Mouse (Mus musculus): ENCODE data around the gene Cdc37. TPM values are rescaled to one million over a fixed set of nuclear protein-coding genes. Genes with fewer than 3 reads are reported as not detected.
A peak's percentile ranks its signal among the peaks of the same experiment; 100 is the strongest.

Cdc37 gene
- polyA plus RNA-seq, 1 experiment from 2014 or later, result 301 TPM

DNA sequence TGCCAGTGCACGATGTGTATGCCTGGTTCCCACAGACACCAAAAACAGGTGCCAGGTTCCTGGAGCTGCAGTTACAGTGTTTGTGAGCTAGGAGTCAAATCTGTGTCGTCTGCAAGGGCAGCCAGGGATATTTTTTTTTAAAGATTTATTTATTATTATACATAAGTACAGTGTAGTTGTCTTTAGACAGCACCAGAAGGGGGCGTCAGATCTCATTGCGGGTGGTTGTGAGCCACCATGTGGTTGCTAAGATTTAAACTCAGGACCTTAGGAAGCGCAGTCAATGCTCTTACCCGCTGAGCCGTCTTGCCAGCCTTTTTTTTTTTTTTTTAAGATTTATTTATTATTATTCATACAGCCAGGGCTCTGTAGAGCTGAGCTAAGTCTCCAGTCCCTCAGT lies 40.1 kb upstream of the Cdc37 start:
- Histone ChIP-seq H3K36me3 (ENCODE audit: control insufficient read depth, insufficient read depth, low read length) (no peaks in the 10 kb centered on the region), H3K27ac (ENCODE audit: low read length) (no peak overlapping the region), H3K4me2 (ENCODE audit: low read depth, low read length) (no peak overlapping the region), H3K27me3 (ENCODE audit: control insufficient read depth, insufficient read depth, low read depth, low read length) (no peaks in the 10 kb centered on the region), H3K9me3 (ENCODE audit: control insufficient read depth, low read length) (no peaks in the 10 kb centered on the region), H3K9ac (ENCODE audit: low read length) (no peak overlapping the region), H3K4me1 (replicated peaks; ENCODE audit: control insufficient read depth, insufficient read depth, low read length) (no peaks in the 10 kb centered on the region), H3K4me3 (ENCODE audit: low read length) (no peak overlapping the region)
- 34% methylated on average over 7 of the region's 7 CpGs for WGBS
- no peak for ATAC-seq (ENCODE audit: low read depth)

DNA sequence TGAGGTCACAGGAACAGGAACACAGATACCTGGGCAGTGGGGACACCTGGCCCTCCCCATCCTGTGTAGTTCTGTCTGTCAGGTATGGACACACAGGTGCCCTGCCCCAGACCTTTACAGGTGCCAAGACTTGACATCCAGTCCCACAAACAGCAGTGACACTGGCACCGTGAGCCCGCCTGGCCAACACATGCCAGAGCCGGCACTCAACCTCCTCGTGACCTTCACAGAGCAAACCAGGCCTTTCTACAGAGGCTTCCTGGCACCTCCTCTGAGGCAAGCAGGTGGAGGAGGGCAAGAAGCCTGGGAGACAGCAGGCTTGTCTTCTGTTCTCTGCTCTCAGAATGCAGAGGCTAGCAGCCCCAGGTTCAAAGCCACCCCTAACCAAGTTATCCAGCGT lies 35.7 kb upstream of the Cdc37 start:
- ATAC-seq (ENCODE audit: low read depth), result no peak
- Histone ChIP-seq H3K9me3 (ENCODE audit: control insufficient read depth, low read length) (no peaks in the 10 kb centered on the region), H3K27ac (ENCODE audit: low read length) (no peak overlapping the region), H3K27me3 (ENCODE audit: control insufficient read depth, insufficient read depth, low read depth, low read length) (no peaks in the 10 kb centered on the region), H3K4me1 (replicated peaks; ENCODE audit: control insufficient read depth, insufficient read depth, low read length) (peaks cover 14% of the 10 kb centered on the region), H3K36me3 (ENCODE audit: control insufficient read depth, insufficient read depth, low read length) (no peaks in the 10 kb centered on the region), H3K4me3 (ENCODE audit: low read length) (no peak overlapping the region), H3K9ac (ENCODE audit: low read length) (no peak overlapping the region), H3K4me2 (ENCODE audit: low read depth, low read length) (no peak overlapping the region)
- 69% methylated on average over 5 of the region's 5 CpGs for WGBS

DNA sequence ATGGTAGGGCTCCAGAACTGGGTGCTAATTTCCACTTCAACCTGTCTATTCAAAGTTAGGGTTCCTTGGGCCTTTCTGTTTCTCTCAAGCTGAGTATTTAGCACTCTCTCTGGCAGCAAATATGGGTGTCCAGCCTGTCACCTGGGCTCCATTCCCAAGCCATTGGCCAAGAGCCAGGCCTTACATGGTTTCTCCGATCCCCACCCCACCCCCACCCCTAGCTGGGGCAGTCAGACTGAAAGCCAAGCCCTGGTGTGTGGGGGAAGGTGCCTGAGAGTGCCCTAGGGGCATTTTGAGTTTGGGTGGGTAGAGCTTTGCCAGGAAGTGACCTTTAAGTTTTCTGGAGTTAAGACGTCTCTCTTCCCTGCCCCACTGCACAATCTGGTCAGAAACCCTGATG lies 35.0 kb upstream of the Cdc37 start:
- Histone ChIP-seq H3K9ac (ENCODE audit: low read length) (no peak overlapping the region; the same call in 1 of the 2 replicates), H3K4me2 (ENCODE audit: low read depth, low read length) (no peak overlapping the region; the same call in 1 of the 2 replicates), H3K4me3 (ENCODE audit: low read length) (no peak overlapping the region), H3K27ac (ENCODE audit: low read length) (no peak overlapping the region), H3K4me1 (replicated peaks; ENCODE audit: control insufficient read depth, insufficient read depth, low read length) (peaks cover 14% of the 10 kb centered on the region), H3K9me3 (ENCODE audit: control insufficient read depth, low read length) (no peaks in the 10 kb centered on the region), H3K36me3 (ENCODE audit: control insufficient read depth, insufficient read depth, low read length) (no peaks in the 10 kb centered on the region), H3K27me3 (ENCODE audit: control insufficient read depth, insufficient read depth, low read depth, low read length) (no peaks in the 10 kb centered on the region)
- WGBS, result 16% methylated on average over 2 of the region's 2 CpGs
- ATAC-seq (ENCODE audit: low read depth), result peak; percentile 18; the same call in 1 of the 2 replicates

DNA sequence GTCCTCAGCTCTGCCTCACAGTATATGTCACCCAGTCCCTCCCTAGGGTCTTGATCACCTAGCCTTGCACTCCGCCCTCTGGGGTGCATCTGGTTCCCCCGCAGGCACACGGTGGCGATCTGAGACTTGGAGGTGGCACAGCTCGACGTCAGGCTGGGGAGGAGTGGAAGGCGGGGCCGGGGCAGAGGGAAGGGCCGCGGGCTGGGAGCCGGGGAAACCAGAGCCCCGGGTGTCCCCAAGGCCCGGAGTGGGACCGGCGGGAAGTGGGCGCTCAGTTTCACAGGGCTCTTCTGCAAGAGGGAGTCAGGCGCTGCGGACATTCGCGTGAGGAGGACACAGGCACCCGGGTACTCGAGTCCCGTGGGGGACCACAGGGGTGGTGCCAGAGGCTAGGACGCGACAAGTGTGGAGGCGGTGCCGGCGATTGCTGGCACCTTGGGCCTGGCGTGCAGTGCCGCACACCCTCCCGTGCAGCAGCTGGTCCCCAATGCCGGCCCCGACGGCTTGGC lies 34.2 kb upstream of the Cdc37 start:
- H3K27me3 ChIP-seq (ENCODE audit: control insufficient read depth, insufficient read depth, low read depth, low read length), result no peaks in the 10 kb centered on the region
- peaks cover 14% of the 10 kb centered on the region for H3K4me1 ChIP-seq (replicated peaks; ENCODE audit: control insufficient read depth, insufficient read depth, low read length)
- peak overlapping the region; percentile 59 for H3K9ac ChIP-seq (ENCODE audit: low read length)
- H3K4me3 ChIP-seq (ENCODE audit: low read length), result peak overlapping the region; percentile 50
- peak overlapping the region; percentile 57 for H3K4me2 ChIP-seq (ENCODE audit: low read depth, low read length)
- H3K9me3 ChIP-seq (ENCODE audit: control insufficient read depth, low read length), result no peaks in the 10 kb centered on the region
- no peaks in the 10 kb centered on the region for H3K36me3 ChIP-seq (ENCODE audit: control insufficient read depth, insufficient read depth, low read length)
- 6% methylated on average over 34 of the region's 34 CpGs for WGBS
- ATAC-seq (ENCODE audit: low read depth), result peak; percentile 73
- H3K27ac ChIP-seq (ENCODE audit: low read length), result no peak overlapping the region

DNA sequence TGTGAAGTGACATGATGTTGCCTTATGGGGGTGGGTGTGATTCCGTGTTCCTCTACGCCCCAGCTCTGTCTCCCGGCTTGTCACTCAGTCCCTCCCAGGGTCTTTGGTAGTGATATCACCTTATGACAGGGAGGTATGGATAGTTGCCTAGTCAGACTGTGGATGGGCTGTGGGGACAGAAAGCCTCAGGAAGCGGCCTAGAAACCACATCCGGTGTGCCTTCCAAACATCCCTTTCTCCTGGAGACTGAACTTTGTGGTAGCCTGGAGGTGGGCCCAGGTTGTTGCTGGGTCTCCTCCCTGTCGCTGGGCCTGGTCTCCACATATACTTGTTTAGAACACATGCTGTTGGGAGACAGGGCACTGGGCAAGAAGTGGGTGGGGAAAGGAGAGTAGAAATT lies 33.6 kb upstream of the Cdc37 start:
- 81% methylated on average over 6 of the region's 6 CpGs for WGBS
- peak overlapping the region; percentile 57 for H3K4me2 ChIP-seq (ENCODE audit: low read depth, low read length)
- no peak overlapping the region for H3K27ac ChIP-seq (ENCODE audit: low read length)
- H3K4me3 ChIP-seq (ENCODE audit: low read length), result no peak overlapping the region
- no peaks in the 10 kb centered on the region for H3K36me3 ChIP-seq (ENCODE audit: control insufficient read depth, insufficient read depth, low read length)
- H3K9ac ChIP-seq (ENCODE audit: low read length), result no peak overlapping the region
- ATAC-seq (ENCODE audit: low read depth), result no peak
- H3K27me3 ChIP-seq (ENCODE audit: control insufficient read depth, insufficient read depth, low read depth, low read length), result no peaks in the 10 kb centered on the region
- peaks cover 14% of the 10 kb centered on the region for H3K4me1 ChIP-seq (replicated peaks; ENCODE audit: control insufficient read depth, insufficient read depth, low read length)
- no peaks in the 10 kb centered on the region for H3K9me3 ChIP-seq (ENCODE audit: control insufficient read depth, low read length)

DNA sequence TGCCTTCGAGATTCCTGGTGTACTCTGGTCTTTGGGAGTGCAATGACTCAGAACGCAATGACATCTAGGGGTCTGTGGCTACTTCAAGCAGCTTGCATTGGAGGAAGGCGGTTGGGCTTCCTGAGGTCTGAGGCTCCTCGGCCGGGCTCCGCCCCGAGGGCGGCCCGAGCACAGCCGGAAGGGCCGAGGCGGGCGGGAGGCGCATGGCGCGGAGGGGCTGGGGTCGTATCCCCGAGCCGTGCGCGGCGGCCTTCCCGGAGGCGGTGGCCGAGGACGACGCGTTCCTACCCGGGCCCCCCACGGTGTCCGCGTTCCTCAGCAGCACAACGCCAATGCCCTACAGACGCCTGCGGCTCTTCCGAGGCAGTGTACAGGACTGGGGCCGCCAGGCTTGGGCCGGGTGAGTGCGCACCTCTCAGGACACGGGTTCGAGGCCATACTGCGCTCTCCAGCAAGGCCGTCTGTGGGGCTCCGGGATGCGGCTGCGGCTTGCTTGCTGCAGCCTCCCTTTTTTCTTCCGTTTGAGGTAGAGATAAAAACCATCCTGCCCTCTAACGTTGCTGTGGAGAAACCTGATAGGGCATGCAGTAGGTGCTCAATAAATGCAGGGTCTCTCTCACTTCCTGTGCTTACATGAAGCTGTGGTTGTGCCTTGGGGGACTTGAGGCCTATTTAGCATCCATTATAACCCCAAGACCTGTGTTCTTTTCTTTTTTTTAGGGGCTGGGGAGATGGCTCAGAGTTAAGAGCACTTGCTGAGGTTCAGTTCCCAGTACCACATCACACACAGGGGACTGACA lies 31.8 kb upstream of the Cdc37 start:
- Histone ChIP-seq H3K4me2 (ENCODE audit: low read depth, low read length) (peak overlapping the region; percentile 69), H3K27me3 (ENCODE audit: control insufficient read depth, insufficient read depth, low read depth, low read length) (no peaks in the 10 kb centered on the region), H3K9ac (ENCODE audit: low read length) (peak overlapping the region; percentile 73), H3K9me3 (ENCODE audit: control insufficient read depth, low read length) (no peaks in the 10 kb centered on the region), H3K36me3 (ENCODE audit: control insufficient read depth, insufficient read depth, low read length) (no peaks in the 10 kb centered on the region), H3K4me3 (ENCODE audit: low read length) (peak overlapping the region; percentile 57), H3K27ac (ENCODE audit: low read length) (peak overlapping the region; percentile 10; the same call in 1 of the 2 replicates), H3K4me1 (replicated peaks; ENCODE audit: control insufficient read depth, insufficient read depth, low read length) (peaks cover 14% of the 10 kb centered on the region)
- peak; percentile 72 for ATAC-seq (ENCODE audit: low read depth)
- 7% methylated on average over 48 of the region's 48 CpGs for WGBS

DNA sequence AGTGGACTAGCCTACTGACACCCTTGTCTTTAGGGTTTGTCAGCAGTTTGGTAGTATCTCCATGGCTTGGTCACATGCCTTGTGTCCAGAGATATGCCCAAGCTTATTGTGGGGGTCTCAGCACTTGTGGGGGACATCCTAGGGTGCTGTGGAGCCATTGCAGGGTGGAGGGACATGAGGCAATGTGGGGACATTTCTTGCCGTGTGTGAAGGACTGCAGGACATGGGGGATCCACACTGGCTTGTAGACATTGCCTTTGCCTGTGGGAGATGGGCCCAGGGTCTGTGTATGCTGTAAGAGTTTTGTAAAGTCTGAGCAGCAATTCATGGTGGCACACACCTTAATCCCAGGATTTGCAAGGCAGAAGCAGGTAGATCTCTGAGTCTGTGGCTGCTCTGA lies 31.1 kb upstream of the Cdc37 start:
- no peaks in the 10 kb centered on the region for H3K27me3 ChIP-seq (ENCODE audit: control insufficient read depth, insufficient read depth, low read depth, low read length)
- H3K27ac ChIP-seq (ENCODE audit: low read length), result no peak overlapping the region
- ATAC-seq (ENCODE audit: low read depth), result no peak
- 70% methylated on average over 1 of the region's 1 CpGs for WGBS
- H3K4me2 ChIP-seq (ENCODE audit: low read depth, low read length), result no peak overlapping the region
- no peak overlapping the region for H3K4me3 ChIP-seq (ENCODE audit: low read length)
- H3K4me1 ChIP-seq (replicated peaks; ENCODE audit: control insufficient read depth, insufficient read depth, low read length), result peaks cover 14% of the 10 kb centered on the region
- no peaks in the 10 kb centered on the region for H3K36me3 ChIP-seq (ENCODE audit: control insufficient read depth, insufficient read depth, low read length)
- H3K9me3 ChIP-seq (ENCODE audit: control insufficient read depth, low read length), result no peaks in the 10 kb centered on the region
- H3K9ac ChIP-seq (ENCODE audit: low read length), result no peak overlapping the region

DNA sequence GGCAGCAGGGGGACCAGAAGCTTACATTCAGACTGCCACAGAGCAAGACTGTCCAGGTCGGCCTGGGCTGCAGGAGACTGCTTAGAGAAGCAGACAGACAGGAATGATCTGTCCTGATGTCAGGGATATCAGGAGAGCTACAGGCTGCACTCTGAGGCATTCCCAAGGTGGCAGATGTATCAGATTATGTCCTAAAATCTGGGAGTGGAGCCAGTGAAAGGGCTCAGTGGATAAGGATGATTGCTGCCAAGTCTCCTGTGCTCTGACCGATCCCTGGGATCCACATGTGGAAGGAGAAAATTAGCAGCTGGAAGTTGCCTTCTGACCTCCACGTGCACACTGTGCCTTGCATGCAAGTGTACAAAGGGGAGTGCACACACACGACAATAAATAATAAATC lies 30.6 kb upstream of the Cdc37 start:
- no peak overlapping the region for H3K27ac ChIP-seq (ENCODE audit: low read length)
- WGBS, result 44% methylated on average over 4 of the region's 4 CpGs
- no peak for ATAC-seq (ENCODE audit: low read depth)

DNA sequence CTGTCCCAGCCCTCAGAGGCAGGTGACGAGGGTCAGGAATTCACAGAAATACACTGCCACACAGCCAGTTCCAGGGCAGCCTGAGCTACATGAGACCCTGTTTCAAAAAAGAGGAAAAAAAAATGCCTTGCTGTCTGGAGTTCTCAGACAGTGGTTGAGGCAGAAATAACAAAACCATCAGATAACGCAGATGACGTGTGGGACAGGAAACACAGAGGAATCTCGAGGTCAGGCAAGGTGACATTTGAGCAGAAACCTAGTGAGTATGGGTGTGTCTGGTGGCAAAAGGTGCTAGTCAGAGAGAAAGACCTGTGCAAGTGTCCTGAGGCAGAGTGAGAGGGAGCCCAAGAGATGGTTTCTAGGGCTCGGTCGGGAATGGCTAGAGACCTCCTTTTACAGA lies 22.6 kb upstream of the Cdc37 start:
- 64% methylated on average over 6 of the region's 6 CpGs for WGBS
- Histone ChIP-seq H3K36me3 (ENCODE audit: control insufficient read depth, insufficient read depth, low read length) (no peaks in the 10 kb centered on the region), H3K4me2 (ENCODE audit: low read depth, low read length) (no peak overlapping the region), H3K9ac (ENCODE audit: low read length) (no peak overlapping the region), H3K27me3 (ENCODE audit: control insufficient read depth, insufficient read depth, low read depth, low read length) (peaks cover under 1% of the 10 kb centered on the region; the same call in 1 of the 2 replicates), H3K4me1 (replicated peaks; ENCODE audit: control insufficient read depth, insufficient read depth, low read length) (peaks cover 14% of the 10 kb centered on the region), H3K4me3 (ENCODE audit: low read length) (no peak overlapping the region), H3K9me3 (ENCODE audit: control insufficient read depth, low read length) (no peaks in the 10 kb centered on the region), H3K27ac (ENCODE audit: low read length) (no peak overlapping the region)
- ATAC-seq (ENCODE audit: low read depth), result no peak

More for the DNA sequence above, 30.6 kb upstream of the Cdc37 start:
- Histone ChIP-seq H3K27me3 (ENCODE audit: control insufficient read depth, insufficient read depth, low read depth, low read length) (no peaks in the 10 kb centered on the region), H3K9ac (ENCODE audit: low read length) (no peak overlapping the region), H3K4me3 (ENCODE audit: low read length) (no peak overlapping the region), H3K9me3 (ENCODE audit: control insufficient read depth, low read length) (no peaks in the 10 kb centered on the region), H3K4me1 (replicated peaks; ENCODE audit: control insufficient read depth, insufficient read depth, low read length) (peaks cover 14% of the 10 kb centered on the region), H3K4me2 (ENCODE audit: low read depth, low read length) (no peak overlapping the region), H3K36me3 (ENCODE audit: control insufficient read depth, insufficient read depth, low read length) (no peaks in the 10 kb centered on the region)
